Comparison of ENCODE assay signal across 34 mouse cellular contexts in the genomic region with DNA sequence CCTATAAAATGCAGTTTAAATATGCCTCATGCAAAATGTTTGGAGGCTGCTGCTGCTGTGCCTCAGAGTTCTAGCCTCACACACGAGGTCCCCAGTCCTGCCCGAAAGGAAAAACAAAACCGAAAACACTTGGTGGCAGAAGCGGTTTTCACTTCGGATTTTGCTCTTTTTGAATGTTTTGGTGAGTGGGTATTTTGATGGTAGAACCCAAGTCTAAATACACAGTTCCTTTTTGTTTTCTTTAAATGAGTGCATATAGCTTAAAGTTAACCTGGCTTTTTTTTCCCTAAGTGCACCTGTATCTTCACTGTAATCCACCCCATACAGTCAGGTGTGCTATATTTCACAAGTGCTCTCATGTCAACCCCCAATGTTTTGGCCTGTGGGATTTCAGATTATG.
"Had no signal": no experiment of that assay in that cellular context is flagged by ENCODE, and none has a peak within 500 bp of the region (broad histone marks: within the 10 kb centered on the region; RNA-seq: fewer than 3 reads in every experiment).

No protein-coding gene starts in this region.

- ATAC-seq: hindbrain, embryonic 16.5 days; hindbrain, postnatal 0 days; inflammation-experienced regulatory T-cells, adult 6 months; intestine, embryonic 15.5 days; intestine, embryonic 16.5 days; intestine, postnatal 0 days had no signal

- H3K4me2 ChIP-seq: heart, embryonic 11.5 days; heart, embryonic 12.5 days; heart, embryonic 13.5 days; heart, embryonic 15.5 days; hindbrain, embryonic 12.5 days; hindbrain, embryonic 13.5 days; hindbrain, embryonic 14.5 days; hindbrain, embryonic 15.5 days; intestine, embryonic 15.5 days; kidney, embryonic 15.5 days had no signal

- DNase-seq: heart, postnatal 10 days; heart, postnatal 14 days; heart, postnatal 36 days; heart, postnatal 4 days; kidney, adult 11 months; kidney, adult 18-20 months; kidney, adult 2 months; kidney, adult 8-10 months; kidney, adult 9 months; kidney, postnatal 10 days; kidney, postnatal 14 days; kidney, postnatal 25 days; kidney, postnatal 36 days; kidney, postnatal 4 days; layer of hippocampus, adult 9-11 months; layer of hippocampus, postnatal 36 days had no signal

- H3K9ac ChIP-seq: heart, embryonic 12.5 days; heart, embryonic 13.5 days; heart, embryonic 15.5 days; hindbrain, embryonic 12.5 days; hindbrain, embryonic 13.5 days; hindbrain, embryonic 14.5 days; hindbrain, embryonic 15.5 days; intestine, embryonic 15.5 days; kidney, embryonic 15.5 days had no signal

- H3K36me3 ChIP-seq: heart, embryonic 10.5 days; heart, embryonic 12.5 days; heart, embryonic 13.5 days; heart, embryonic 15.5 days; hindbrain, embryonic 10.5 days; hindbrain, embryonic 12.5 days; hindbrain, embryonic 13.5 days; hindbrain, embryonic 15.5 days; intestine, embryonic 15.5 days; kidney, embryonic 15.5 days had no signal

- H3K4me1 ChIP-seq: intestine, embryonic 15.5 days had no signal

- H3K27ac ChIP-seq: heart, embryonic 10.5 days; heart, embryonic 13.5 days; heart, embryonic 15.5 days; hindbrain, embryonic 10.5 days; hindbrain, embryonic 12.5 days; hindbrain, embryonic 13.5 days; hindbrain, embryonic 14.5 days; hindbrain, embryonic 15.5 days; hindbrain, postnatal 0 days; intestine, embryonic 15.5 days; kidney, embryonic 15.5 days; kidney, postnatal 0 days had no signal

- H3K27me3 ChIP-seq: heart, embryonic 12.5 days; heart, embryonic 13.5 days; heart, embryonic 15.5 days; hindbrain, embryonic 12.5 days; hindbrain, embryonic 13.5 days; hindbrain, embryonic 15.5 days; intestine, embryonic 15.5 days; kidney, embryonic 15.5 days had no signal

- H3K4me3 ChIP-seq: heart, embryonic 10.5 days; heart, embryonic 12.5 days; heart, embryonic 13.5 days; heart, embryonic 15.5 days; hindbrain, embryonic 10.5 days; hindbrain, embryonic 12.5 days; hindbrain, embryonic 13.5 days; hindbrain, embryonic 15.5 days; intestine, embryonic 15.5 days; kidney, embryonic 15.5 days had no signal

- H3K9me3 ChIP-seq: heart, embryonic 10.5 days; heart, embryonic 12.5 days; heart, embryonic 13.5 days; heart, embryonic 15.5 days; hindbrain, embryonic 10.5 days; hindbrain, embryonic 12.5 days; hindbrain, embryonic 13.5 days; hindbrain, embryonic 15.5 days; intestine, embryonic 15.5 days; kidney, embryonic 15.5 days had no signal
